Mouse (Mus musculus) cerebellum, adult 9-10 months (tissue): ENCODE results near the gene Med26.

Source experiments
- DNase-seq: peaks from one replicate; pipeline ENCODE4 v3.0.0; 2022

Gene Med26

GRCm38 (mm10) chr8:72547122-72547801 is 808 bp downstream of the Med26 start:
- peak; percentile 57 for DNase-seq

GRCm38 (mm10) chr8:72539234-72539633 is 8.8 kb downstream of the Med26 start:
- no peak for DNase-seq

GRCm38 (mm10) chr8:72534888-72535287 is 13.2 kb downstream of the Med26 start:
- DNase-seq = no peak

GRCm38 (mm10) chr8:72532103-72532502 is 16.0 kb downstream of the Med26 start:
- DNase-seq = no peak

GRCm38 (mm10) chr8:72521888-72522287 is 26.2 kb downstream of the Med26 start:
- no peak for DNase-seq

GRCm38 (mm10) chr8:72517421-72517988 is 30.6 kb downstream of the Med26 start:
- DNase-seq = no peak

GRCm38 (mm10) chr8:72513158-72513557 is 34.9 kb downstream of the Med26 start:
- DNase-seq = no peak

GRCm38 (mm10) chr8:72512648-72513047 is 35.4 kb downstream of the Med26 start:
- no peak for DNase-seq

- no peak for DNase-seq
These were observed 40.6 kb downstream of the Med26 start for GRCm38 (mm10) chr8:72507505-72507904.

- DNase-seq = peak; percentile 83
These were observed 43.3 kb downstream of the Med26 start for GRCm38 (mm10) chr8:72504637-72505314.

- peak; percentile 92 for DNase-seq
These were observed 43.9 kb downstream of the Med26 start for GRCm38 (mm10) chr8:72504137-72504536.

- peak; percentile 88 for DNase-seq
These were observed 47.5 kb downstream of the Med26 start for GRCm38 (mm10) chr8:72500521-72500931.

- no peak for DNase-seq
These were observed 48.4 kb downstream of the Med26 start for GRCm38 (mm10) chr8:72499521-72500284.

- DNase-seq = no peak
These were observed 49.5 kb downstream of the Med26 start for GRCm38 (mm10) chr8:72498527-72498926.

GRCm38 (mm10) chr8:72497911-72498310 is 50.2 kb downstream of the Med26 start:
- no peak for DNase-seq

- no peak for DNase-seq
These were observed 51.9 kb downstream of the Med26 start for GRCm38 (mm10) chr8:72496217-72496616.

GRCm38 (mm10) chr8:72495411-72496111 is 52.5 kb downstream of the Med26 start:
- DNase-seq = no peak

GRCm38 (mm10) chr8:72493381-72493780 is 54.7 kb downstream of the Med26 start:
- DNase-seq = peak; percentile 65

- DNase-seq = peak; percentile 99
These were observed 55.4 kb downstream of the Med26 start for GRCm38 (mm10) chr8:72492622-72493081.

- peak; percentile 66 for DNase-seq
These were observed 56.1 kb downstream of the Med26 start, which contains the start of gene Slc35e1 for GRCm38 (mm10) chr8:72491680-72492621. Gene Slc35e1, minus strand, starts transcription at chr8:72492614.

GRCm38 (mm10) chr8:72491017-72491416 is 57.1 kb downstream of the Med26 start:
- peak; percentile 61 for DNase-seq
